Mouse (Mus musculus) left cerebral cortex, postnatal 14 days (tissue): ENCODE results near the gene Trpm3. TPM values are rescaled to one million over a fixed set of nuclear protein-coding genes. Genes with fewer than 3 reads are reported as not detected.

Experiments used
- DNase-seq, 2 experiments: peaks; one replicate each; pipeline ENCODE4 v3.0.0; 2021 to 2022; ENCODE audit warnings: low spot score in 2 of 2, mixed read lengths in 1 of 2
- intact Hi-C: fragments of 180-260 bp; cut with DNase I; formaldehyde crosslinking; loops from one replicate; pipeline ENCODE4 v1.15.1; 2025
- total RNA-seq, 2 experiments: library from RNA; stranded (reverse); gene quantifications; 2 replicates each; pipeline ENCODE4 v1.2.3; 2021

Gene Trpm3
- total RNA-seq, 2 experiments from 2014 or later, result 35.9 to 39.2 TPM

- no peak for DNase-seq
- intact Hi-C loops, result no loop called here
Measured at GRCm38 (mm10) chr19:22692956-22693355, 554.1 kb downstream of the Trpm3 start.

- intact Hi-C loops, result no loop called here
- DNase-seq, result peak in 1 of 2 experiments; percentile 26
Measured at GRCm38 (mm10) chr19:22695423-22695822, 556.6 kb downstream of the Trpm3 start.

- no peak for DNase-seq
Measured at GRCm38 (mm10) chr19:22698737-22699136, 559.9 kb downstream of the Trpm3 start.

GRCm38 (mm10) chr19:22700871-22701651, 562.2 kb downstream of the Trpm3 start:
- peak in 1 of 2 experiments; percentile 24 for DNase-seq

More at GRCm38 (mm10) chr19:22698737-22699136, 559.9 kb downstream of the Trpm3 start:
- intact Hi-C loops, result no loop called here

GRCm38 (mm10) chr19:22703876-22704275, 565.0 kb downstream of the Trpm3 start:
- no peak for DNase-seq
- intact Hi-C loops, result no loop called here

More at GRCm38 (mm10) chr19:22700871-22701651, 562.2 kb downstream of the Trpm3 start:
- intact Hi-C loops, result no loop called here

GRCm38 (mm10) chr19:22705414-22705813, 566.6 kb downstream of the Trpm3 start:
- intact Hi-C loops, result no loop called here
- DNase-seq, result no peak

- no peak for DNase-seq
Measured at GRCm38 (mm10) chr19:22719027-22719426, 580.2 kb downstream of the Trpm3 start.

GRCm38 (mm10) chr19:22729846-22730245, 591.0 kb downstream of the Trpm3 start:
- DNase-seq, result no peak
- intact Hi-C loops, result no loop called here

More at GRCm38 (mm10) chr19:22719027-22719426, 580.2 kb downstream of the Trpm3 start:
- intact Hi-C loops, result no loop called here

GRCm38 (mm10) chr19:22730971-22731370, 592.1 kb downstream of the Trpm3 start:
- no peak for DNase-seq
- intact Hi-C loops, result no loop called here

GRCm38 (mm10) chr19:22736870-22737269, 598.0 kb downstream of the Trpm3 start:
- DNase-seq, result no peak
- intact Hi-C loops, result no loop called here

GRCm38 (mm10) chr19:22739240-22739639, 600.4 kb downstream of the Trpm3 start:
- no peak for DNase-seq
- intact Hi-C loops, result no loop called here

- peak; percentile 35 to 65 for DNase-seq
- intact Hi-C loops, result no loop called here
Measured at GRCm38 (mm10) chr19:22753311-22753809, 614.5 kb downstream of the Trpm3 start.

GRCm38 (mm10) chr19:22754071-22754470, 615.2 kb downstream of the Trpm3 start:
- DNase-seq, result peak in 1 of 2 experiments; percentile 17

GRCm38 (mm10) chr19:22754498-22754897, 615.7 kb downstream of the Trpm3 start:
- DNase-seq, result no peak
- intact Hi-C loops, result no loop called here

More at GRCm38 (mm10) chr19:22754071-22754470, 615.2 kb downstream of the Trpm3 start:
- intact Hi-C loops, result no loop called here

- intact Hi-C loops, result no loop called here
- no peak for DNase-seq
Measured at GRCm38 (mm10) chr19:22758496-22758895, 619.6 kb downstream of the Trpm3 start.

- DNase-seq, result no peak
- intact Hi-C loops, result no loop called here
Measured at GRCm38 (mm10) chr19:22768242-22768641, 629.4 kb downstream of the Trpm3 start.

- intact Hi-C loops, result no loop called here
- no peak for DNase-seq
Measured at GRCm38 (mm10) chr19:22775191-22775695, 636.4 kb downstream of the Trpm3 start.

GRCm38 (mm10) chr19:22780192-22780843, 641.5 kb downstream of the Trpm3 start:
- DNase-seq, result peak; percentile 12 to 49
- intact Hi-C loops, result no loop called here

- intact Hi-C loops, result no loop called here
- no peak for DNase-seq
Measured at GRCm38 (mm10) chr19:22781579-22781978, 642.7 kb downstream of the Trpm3 start.

- intact Hi-C loops, result no loop called here
Measured at GRCm38 (mm10) chr19:22783745-22784144, 644.9 kb downstream of the Trpm3 start.

More at GRCm38 (mm10) chr19:22783745-22784144, 644.9 kb downstream of the Trpm3 start:
- no peak for DNase-seq
